Mouse (Mus musculus): ENCODE measurements around the gene Gm3127. TPM values are rescaled to one million over a fixed set of nuclear protein-coding genes. Genes with fewer than 3 reads are reported as not detected.
"Not testable (repeated sequence)": the region's sequence is repeated elsewhere in the genome, so short reads cannot be mapped to it uniquely, and the experiment has no call there.

The Gm3127 gene
- not detected in 2 replicates for polyA plus RNA-seq (2011; ENCODE audit: insufficient read length, low read depth, missing spikeins)

DNA sequence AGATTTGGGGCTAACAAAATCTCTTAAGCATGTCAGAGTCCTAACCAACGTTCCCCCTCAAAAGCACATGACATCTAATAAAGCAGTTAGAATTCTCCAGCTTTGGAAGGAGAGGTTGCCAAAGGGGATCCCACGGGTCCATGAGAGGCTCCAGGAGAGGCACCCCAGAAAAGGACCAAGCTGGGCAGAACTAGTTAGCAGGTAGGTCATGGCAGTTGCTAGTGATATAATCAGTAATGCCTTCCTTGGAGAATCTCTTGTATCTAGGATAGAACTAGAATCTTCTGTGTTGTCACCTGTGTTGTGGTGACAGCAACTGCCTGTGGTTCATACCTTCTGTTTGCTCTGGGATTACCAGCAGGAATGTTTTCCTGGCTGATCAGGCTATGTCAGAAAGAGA lies at the start of gene Gm3127:
TSS of gene Gm3127 (plus strand) at position 301 of the 400 bp plus-strand sequence.
- not testable (repeated sequence) for H3K4me1 ChIP-seq (ENCODE audit: control insufficient read depth, insufficient read depth, low read length); H3K4me3 ChIP-seq (ENCODE audit: insufficient read depth, low read length); H3K27ac ChIP-seq (ENCODE audit: insufficient read depth, low read length)

GRCm38 (mm10) chr14:4141646-4142045 lies 23.2 kb upstream of the Gm3127 start:
- not testable (repeated sequence) for H3K4me3 ChIP-seq (ENCODE audit: insufficient read depth, low read length); H3K4me1 ChIP-seq (ENCODE audit: control insufficient read depth, insufficient read depth, low read length); H3K27ac ChIP-seq (ENCODE audit: insufficient read depth, low read length)

GRCm38 (mm10) chr14:4182030-4182429 lies 17.2 kb downstream of the Gm3127 start:
- H3K4me1 ChIP-seq (ENCODE audit: control insufficient read depth, insufficient read depth, low read length); H3K4me3 ChIP-seq (ENCODE audit: insufficient read depth, low read length): not testable (repeated sequence)

GRCm38 (mm10) chr14:4182491-4183210 lies 17.8 kb downstream of the Gm3127 start, which contains the start of gene Gm2974:
Gm2974 (plus strand) TSS chr14:4182576.
- not testable (repeated sequence) for H3K27ac ChIP-seq (ENCODE audit: insufficient read depth, low read length); H3K4me3 ChIP-seq (ENCODE audit: insufficient read depth, low read length); H3K4me1 ChIP-seq (ENCODE audit: control insufficient read depth, insufficient read depth, low read length)

More at GRCm38 (mm10) chr14:4182030-4182429, 17.2 kb downstream of the Gm3127 start:
- H3K27ac ChIP-seq (ENCODE audit: insufficient read depth, low read length), result not testable (repeated sequence)

DNA sequence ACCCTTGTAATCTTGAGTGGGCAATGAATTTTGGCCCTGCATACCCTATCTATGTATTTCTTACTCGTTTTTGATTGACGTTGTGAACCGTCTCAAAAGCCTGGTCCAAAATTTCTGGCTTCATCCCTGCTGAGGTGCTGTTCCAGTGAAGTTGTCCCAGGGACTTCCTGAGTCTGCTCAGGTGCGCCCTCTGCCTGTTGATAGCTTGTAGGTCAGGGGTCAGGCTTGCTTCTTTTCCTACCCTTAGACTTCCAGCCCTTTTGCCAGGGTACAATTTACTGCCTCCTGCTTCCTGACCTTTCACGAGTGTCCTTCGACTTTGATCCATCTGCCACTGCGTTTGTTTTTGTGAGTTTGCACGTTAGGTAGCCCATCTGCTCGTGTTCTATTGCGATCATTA lies 18.5 kb downstream of the Gm3127 start:
- not testable (repeated sequence) for H3K4me3 ChIP-seq (ENCODE audit: insufficient read depth, low read length); H3K27ac ChIP-seq (ENCODE audit: insufficient read depth, low read length); H3K4me1 ChIP-seq (ENCODE audit: control insufficient read depth, insufficient read depth, low read length)

Other genes with a start within 250 kb of the Gm3127 start
- gene Gm3029, start 233.3 kb upstream of the Gm3127 start, polyA plus RNA-seq (2011; ENCODE audit: insufficient read length, low read depth, missing spikeins), result not detected in 2 replicates
- not detected in 2 replicates for gene Gm3095, start 201.5 kb upstream of the Gm3127 start, polyA plus RNA-seq (2011; ENCODE audit: insufficient read length, low read depth, missing spikeins)
- gene Gm3099, start 166.6 kb upstream of the Gm3127 start, polyA plus RNA-seq (2011; ENCODE audit: insufficient read length, low read depth, missing spikeins), result not detected in 2 replicates
- not detected in 2 replicates for gene Gm5796, start 141.1 kb upstream of the Gm3127 start, polyA plus RNA-seq (2011; ENCODE audit: insufficient read length, low read depth, missing spikeins)
- not detected in 2 replicates for gene Gm3115, start 80.9 kb upstream of the Gm3127 start, polyA plus RNA-seq (2011; ENCODE audit: insufficient read length, low read depth, missing spikeins)
- not detected in 2 replicates for gene Gm8108, start 54.5 kb upstream of the Gm3127 start, polyA plus RNA-seq (2011; ENCODE audit: insufficient read length, low read depth, missing spikeins)
- not detected in 2 replicates for gene Gm2974, start 17.5 kb downstream of the Gm3127 start, polyA plus RNA-seq (2011; ENCODE audit: insufficient read length, low read depth, missing spikeins)
- not detected in 2 replicates for gene Gm3138, start 84.6 kb downstream of the Gm3127 start, polyA plus RNA-seq (2011; ENCODE audit: insufficient read length, low read depth, missing spikeins)
- gene Gm3149, start 152.3 kb downstream of the Gm3127 start, polyA plus RNA-seq (2011; ENCODE audit: insufficient read length, low read depth, missing spikeins), result not detected in 2 replicates
- 0.27 and 0.32 TPM in 2 replicates for gene 2610042L04Rik, start 169.7 kb downstream of the Gm3127 start, polyA plus RNA-seq (2011; ENCODE audit: insufficient read length, low read depth, missing spikeins)
- not detected in 2 replicates for gene Gm3159, start 232.5 kb downstream of the Gm3127 start, polyA plus RNA-seq (2011; ENCODE audit: insufficient read length, low read depth, missing spikeins)